Mouse (Mus musculus) ES-Bruce4 (cell line): ENCODE results near the gene Gfer. TPM values are rescaled to one million over a fixed set of nuclear protein-coding genes. Genes with fewer than 3 reads are reported as not detected.

Experiments
- H3K27ac ChIP-seq: 2 replicates; pipeline ENCODE4 v1.5.1; 2012; ENCODE audit warnings: low read length, inconsistent platforms; ENCODE audit not compliant: insufficient read depth
- H3K27me3 ChIP-seq: 2 replicates; pipeline ENCODE4 v1.6.1; 2012; ENCODE audit warnings: mild to moderate bottlenecking, low read length, inconsistent platforms; ENCODE audit not compliant: control insufficient read depth, poor library complexity, insufficient read depth, severe bottlenecking
- H3K36me3 ChIP-seq: 2 replicates; pipeline ENCODE4 v1.6.1; 2012; ENCODE audit warnings: inconsistent platforms, mild to moderate bottlenecking, low read length, moderate library complexity; ENCODE audit not compliant: control insufficient read depth, poor library complexity, insufficient read depth, severe bottlenecking
- H3K4me1 ChIP-seq: one replicate; pipeline ENCODE4 v1.8.1; 2011; ENCODE audit warnings: low read length; ENCODE audit not compliant: control insufficient read depth, insufficient read depth
- H3K4me3 ChIP-seq: 2 replicates; pipeline ENCODE4 v1.5.1; 2011; ENCODE audit warnings: low read depth, mild to moderate bottlenecking, low read length
- H3K9ac ChIP-seq: 2 replicates; pipeline ENCODE4 v1.6.1; 2012; ENCODE audit warnings: low read depth, mild to moderate bottlenecking, inconsistent platforms; ENCODE audit not compliant: poor library complexity, severe bottlenecking
- H3K9me3 ChIP-seq: replicated peaks from 2 replicates; pipeline ENCODE4 v1.6.1; 2012; ENCODE audit warnings: mild to moderate bottlenecking, low read length, inconsistent platforms; ENCODE audit not compliant: control insufficient read depth, poor library complexity, insufficient read depth, severe bottlenecking
- CTCF ChIP-seq: IDR thresholded peaks from one replicate; pipeline ENCODE4 v1.8.1; 2011; ENCODE audit warnings: low read depth, low read length
- EP300 ChIP-seq: IDR thresholded peaks from 2 replicates; pipeline ENCODE4 v1.6.1; 2011; ENCODE audit warnings: low read depth, low read length; ENCODE audit not compliant: insufficient read depth
- POLR2A ChIP-seq: IDR thresholded peaks from one replicate; pipeline ENCODE4 v1.8.1; 2011; ENCODE audit warnings: low read length; ENCODE audit not compliant: insufficient read depth
- polyA plus RNA-seq: library from polyadenylated mRNA; stranded (reverse); fragments of >200 nt; gene quantifications from 2 replicates; pipeline ENCODE4 v1.2.4, GENCODE M21; 2011; ENCODE audit warnings: low read depth; ENCODE audit not compliant: missing spikeins, insufficient read depth, insufficient read length

Gene Gfer
- polyA plus RNA-seq, 1 experiment: 79.6 TPM

- H3K4me3 ChIP-seq: no peak overlapping the region
- H3K9ac ChIP-seq: no peak overlapping the region
- no peaks in the 10 kb centered on the region for H3K27me3 ChIP-seq
- TF ChIP-seq EP300 (no peak), POLR2A (no peak), CTCF (no peak)
- H3K9me3 ChIP-seq: no peaks in the 10 kb centered on the region
- H3K36me3 ChIP-seq: no peaks in the 10 kb centered on the region
- H3K4me1 ChIP-seq: peaks cover 10% of the 10 kb centered on the region
- 0 out of 2 replicates have a peak overlapping the region, but pooled peaks have one; percentile 12 for H3K27ac ChIP-seq
These were observed 50.9 kb downstream of the Gfer start for GRCm38 (mm10) chr17:24644875-24645721.

- Histone ChIP-seq H3K9ac (no peak overlapping the region), H3K27ac (no peak overlapping the region), H3K4me1 (peaks cover 10% of the 10 kb centered on the region), H3K4me3 (no peak overlapping the region), H3K27me3 (no peaks in the 10 kb centered on the region), H3K9me3 (no peaks in the 10 kb centered on the region), H3K36me3 (no peaks in the 10 kb centered on the region)
- no peak for TF ChIP-seq POLR2A
- no peak for TF ChIP-seq CTCF
- TF ChIP-seq EP300: no peak
These were observed 51.8 kb downstream of the Gfer start for GRCm38 (mm10) chr17:24644030-24644715.

Other genes starting within 250 kb of the Gfer start
- 13.0 and 15.3 TPM in 2 replicates for gene E4f1, start 225.8 kb downstream of the Gfer start, polyA plus RNA-seq
- 15.4 and 16.4 TPM in 2 replicates for gene Pgp, start 225.8 kb downstream of the Gfer start, polyA plus RNA-seq
- not detected in 2 replicates for gene Bricd5, start 222.3 kb downstream of the Gfer start, polyA plus RNA-seq
- gene Mlst8, start 217.1 kb downstream of the Gfer start, polyA plus RNA-seq: 20.4 and 22.8 TPM in 2 replicates
- gene Caskin1, start 207.6 kb downstream of the Gfer start, polyA plus RNA-seq: 1.7 and 3.3 TPM in 2 replicates
- 145 and 168 TPM in 2 replicates for gene Traf7, start 168.2 kb downstream of the Gfer start, polyA plus RNA-seq
- 1.2 and 1.5 TPM in 2 replicates for gene Rab26, start 161.9 kb downstream of the Gfer start, polyA plus RNA-seq
- gene Pkd1, start 146.3 kb downstream of the Gfer start, polyA plus RNA-seq: 13.0 and 14.8 TPM in 2 replicates
- gene Tsc2, start 63.5 kb downstream of the Gfer start, polyA plus RNA-seq: 51.1 and 53.2 TPM in 2 replicates
- gene Nthl1, start 63.5 kb downstream of the Gfer start, polyA plus RNA-seq: 21.5 and 27.2 TPM in 2 replicates
- 10.3 and 13.5 TPM in 2 replicates for gene Slc9a3r2, start 45.8 kb downstream of the Gfer start, polyA plus RNA-seq
- 1.6 TPM in 1 of 2 replicates, not detected in the other for gene Npw, start 37.7 kb downstream of the Gfer start, polyA plus RNA-seq
- 39.0 and 42.1 TPM in 2 replicates for gene Zfp598, start 26.5 kb downstream of the Gfer start, polyA plus RNA-seq
- gene Syngr3, start 6.2 kb downstream of the Gfer start, polyA plus RNA-seq: 8.1 and 8.9 TPM in 2 replicates
- gene Noxo1, start 78 bp upstream of the Gfer start, polyA plus RNA-seq: 1.2 and 2.3 TPM in 2 replicates
- gene Tbl3, start 11.5 kb upstream of the Gfer start, polyA plus RNA-seq: 43.3 and 44.4 TPM in 2 replicates
- not detected in 2 replicates for gene Rnf151, start 21.9 kb upstream of the Gfer start, polyA plus RNA-seq
- gene Rps2, start 22.0 kb upstream of the Gfer start, polyA plus RNA-seq: 1,670 and 1,851 TPM in 2 replicates
- gene Ndufb10, start 28.3 kb upstream of the Gfer start, polyA plus RNA-seq: 88.7 and 90.9 TPM in 2 replicates
- gene Rpl3l, start 31.7 kb upstream of the Gfer start, polyA plus RNA-seq: 0.65 TPM in 1 of 2 replicates, not detected in the other
- 27.8 and 34.5 TPM in 2 replicates for gene Msrb1, start 40.5 kb upstream of the Gfer start, polyA plus RNA-seq
- gene Hs3st6, start 56.8 kb upstream of the Gfer start, polyA plus RNA-seq: 0.72 TPM in 1 of 2 replicates, not detected in the other
- not detected in 2 replicates for gene Meiob, start 108.1 kb upstream of the Gfer start, polyA plus RNA-seq
- gene Hagh, start 144.0 kb upstream of the Gfer start, polyA plus RNA-seq: 26.9 and 30.2 TPM in 2 replicates
- gene Fahd1, start 154.2 kb upstream of the Gfer start, polyA plus RNA-seq: 11.2 and 11.7 TPM in 2 replicates
- gene Igfals, start 169.8 kb upstream of the Gfer start, polyA plus RNA-seq: 3.0 and 3.8 TPM in 2 replicates
- gene Nubp2, start 190.2 kb upstream of the Gfer start, polyA plus RNA-seq: 29.8 and 39.0 TPM in 2 replicates
- 10.5 and 13.8 TPM in 2 replicates for gene Spsb3, start 190.5 kb upstream of the Gfer start, polyA plus RNA-seq
- gene Eme2, start 198.9 kb upstream of the Gfer start, polyA plus RNA-seq: 4.0 and 6.8 TPM in 2 replicates
- 29.9 and 35.5 TPM in 2 replicates for gene Mrps34, start 199.0 kb upstream of the Gfer start, polyA plus RNA-seq
- 31.1 and 32.3 TPM in 2 replicates for gene Nme3, start 200.3 kb upstream of the Gfer start, polyA plus RNA-seq
- 54.8 and 59.5 TPM in 2 replicates for gene Mapk8ip3, start 240.8 kb upstream of the Gfer start, polyA plus RNA-seq